In the genomic region with DNA sequence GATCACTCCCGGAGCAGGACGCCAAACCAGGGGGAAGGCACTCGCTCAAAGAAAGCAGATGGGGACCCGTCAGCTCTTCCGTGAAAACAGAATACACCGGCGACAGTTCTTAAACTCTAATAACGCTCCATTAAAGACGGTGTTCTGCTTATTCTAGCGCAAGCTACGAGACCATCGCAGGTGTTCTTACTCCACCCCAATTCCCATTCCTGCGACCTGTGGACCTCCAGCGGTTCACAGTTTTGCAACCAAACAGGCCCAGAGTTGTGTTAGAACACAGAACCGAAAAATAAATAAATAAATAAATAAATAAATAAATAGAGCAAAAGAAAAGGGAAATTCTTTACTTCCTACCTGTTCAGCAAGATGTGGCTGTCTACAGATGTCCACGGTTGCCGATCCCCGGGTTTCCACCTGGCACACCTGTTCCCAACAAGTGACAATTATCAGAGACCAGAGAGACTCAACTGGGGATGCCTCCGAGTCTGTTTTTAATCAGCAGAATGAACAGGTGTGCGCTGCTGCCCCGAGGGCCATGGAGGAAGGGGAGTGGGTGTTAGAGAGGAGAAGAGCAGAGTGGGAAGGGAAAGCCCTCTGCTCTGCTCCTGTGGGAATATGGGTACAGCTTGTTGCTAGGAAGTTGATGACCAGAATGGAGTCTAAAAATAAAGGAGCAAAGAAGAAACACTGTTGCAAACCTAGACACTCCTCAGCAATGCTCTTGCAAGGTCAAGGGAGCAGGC, we compare ENCODE assay signal across 28 mouse cellular contexts. TPM values are rescaled to one million over a fixed set of nuclear protein-coding genes. Genes with fewer than 3 reads are reported as not detected.
DNase-seq lines count a peak whose midpoint lies in the region; ATAC-seq and TF ChIP-seq lines count a peak whose summit lies in the region.
"Had no signal": no experiment of that assay in that cellular context is flagged by ENCODE, and none has a peak within 500 bp of the region (broad histone marks: within the 10 kb centered on the region; RNA-seq: fewer than 3 reads in every experiment).

A gene (minus strand): TSS at position 51 of the 743 bp plus-strand sequence.

- no peak for TF ChIP-seq CTCF in MEL (IDR thresholded peaks at IDR 0.05 in 2 of 3, conservative IDR thresholded peaks at IDR 0.05 in 1 of 3; ENCODE audit: control insufficient read depth in 1 of 3, insufficient read depth in 1 of 3, low read depth in 2 of 3, low read length in 3 of 3, poor library complexity in 1 of 3, severe bottlenecking in 1 of 3)
- no peak for TF ChIP-seq CTCF in heart, adult 2 months (IDR thresholded peaks at IDR 0.05)

- no peak within 1 kb of the TSS for H3K4me2 ChIP-seq in embryonic facial prominence, embryonic 14.5 days (ENCODE audit: low read depth, low read length)
- H3K4me2 ChIP-seq in embryonic facial prominence, embryonic 15.5 days (replicated peaks) = no peak within 1 kb of the TSS

- H3K79me2 ChIP-seq in MEL (ENCODE audit: control insufficient read depth, insufficient read depth, low read length, poor library complexity) = no peaks in the 10 kb centered on the region
- no peaks in the 10 kb centered on the region for H3K79me2 ChIP-seq in heart, adult 2 months (replicated peaks; ENCODE audit: control insufficient read depth, insufficient read depth, low read length)

- no peak for TF ChIP-seq EP300 in MEL (IDR thresholded peaks at IDR 0.05; ENCODE audit: low read depth in 1 of 2, low read length in 2 of 2)
- TF ChIP-seq EP300 in heart, adult 2 months (IDR thresholded peaks at IDR 0.05; ENCODE audit: insufficient read depth, low read depth, low read length) = no peak

- no peaks in the 10 kb centered on the region for H3K36me3 ChIP-seq in embryonic facial prominence, embryonic 14.5 days (ENCODE audit: control insufficient read depth, insufficient read depth, low read length)
- no peaks in the 10 kb centered on the region for H3K36me3 ChIP-seq in embryonic facial prominence, embryonic 10.5 days (replicated peaks)
- H3K36me3 ChIP-seq in MEL (ENCODE audit: control insufficient read depth in 1 of 2, insufficient read depth in 2 of 2, low read length in 2 of 2) = peaks cover 0 to 17% of the 10 kb centered on the region in 2 experiments; a peak in 2 of 4 replicates
- no peaks in the 10 kb centered on the region for H3K36me3 ChIP-seq in embryonic facial prominence, embryonic 15.5 days
- no peaks in the 10 kb centered on the region for H3K36me3 ChIP-seq in heart, adult 2 months (ENCODE audit: control insufficient read depth, insufficient read depth, low read length)
- H3K36me3 ChIP-seq: G1E had no signal

- no peaks in the 10 kb centered on the region for H3K4me1 ChIP-seq in embryonic facial prominence, embryonic 14.5 days (ENCODE audit: control insufficient read depth, insufficient read depth, low read length)
- H3K4me1 ChIP-seq in embryonic facial prominence, embryonic 10.5 days = no peaks in the 10 kb centered on the region
- H3K4me1 ChIP-seq in MEL (ENCODE audit: control insufficient read depth in 1 of 2, insufficient read depth in 2 of 2, low read length in 2 of 2) = peaks cover 18 to 28% of the 10 kb centered on the region in 2 experiments
- no peaks in the 10 kb centered on the region for H3K4me1 ChIP-seq in embryonic facial prominence, embryonic 15.5 days
- no peaks in the 10 kb centered on the region for H3K4me1 ChIP-seq in heart, adult 2 months (ENCODE audit: control insufficient read depth, insufficient read depth, low read length)

- H3K4me3 ChIP-seq in embryonic facial prominence, embryonic 14.5 days (ENCODE audit: low read depth, low read length) = no peak within 1 kb of the TSS
- no peak within 1 kb of the TSS for H3K4me3 ChIP-seq in embryonic facial prominence, embryonic 10.5 days
- H3K4me3 ChIP-seq in MEL (ENCODE audit: control insufficient read depth in 1 of 2, insufficient read depth in 1 of 2, low read depth in 2 of 2, low read length in 2 of 2) = peak within 1 kb of the TSS in 1 of 2 experiments; percentile 15; a peak in 1 of 4 replicates
- H3K4me3 ChIP-seq in embryonic facial prominence, embryonic 15.5 days (replicated peaks) = no peak within 1 kb of the TSS
- H3K4me3 ChIP-seq in heart, adult 2 months = no peak within 1 kb of the TSS

- H3K27me3 ChIP-seq in embryonic facial prominence, embryonic 14.5 days (replicated peaks; ENCODE audit: control insufficient read depth, insufficient read depth, low read length) = no peaks in the 10 kb centered on the region
- H3K27me3 ChIP-seq in embryonic facial prominence, embryonic 10.5 days (replicated peaks; ENCODE audit: low read depth, poor library complexity, severe bottlenecking) = peaks cover 11% of the 10 kb centered on the region; the same call in 1 of the 2 replicates
- H3K27me3 ChIP-seq in MEL (ENCODE audit: control insufficient read depth in 1 of 2, insufficient read depth in 2 of 2, low read length in 2 of 2) = no peaks in the 10 kb centered on the region; a peak in 1 of 4 replicates
- 0 out of 2 replicates have a peak, but pooled peaks cover 5% of the 10 kb centered on the region for H3K27me3 ChIP-seq in embryonic facial prominence, embryonic 15.5 days
- H3K27me3 ChIP-seq in heart, adult 2 months (ENCODE audit: control insufficient read depth, insufficient read depth, low read length) = no peaks in the 10 kb centered on the region
- H3K27me3 ChIP-seq: Patski had no signal

- peak; percentile 77; the same call in 1 of the 2 replicates for ATAC-seq in embryonic facial prominence, embryonic 14.5 days (ENCODE audit: low read depth)
- ATAC-seq in embryonic facial prominence, embryonic 15.5 days (ENCODE audit: insufficient number of reproducible peaks, low FRiP score, low TSS enrichment, low read depth) = peak; percentile 69; the same call in 1 of the 2 replicates
- ATAC-seq: activated CD4-positive, CD25-positive, alpha-beta regulatory T cell, adult 4 months; CD4-positive, CD25-positive, alpha-beta regulatory T cell, adult 4 months; Patski had no signal

- no peak within 1 kb of the TSS for H3K9ac ChIP-seq in embryonic facial prominence, embryonic 14.5 days (ENCODE audit: low read depth, low read length)
- no peak within 1 kb of the TSS for H3K9ac ChIP-seq in MEL (ENCODE audit: control insufficient read depth, low read depth, low read length, poor library complexity, severe bottlenecking)
- H3K9ac ChIP-seq in embryonic facial prominence, embryonic 15.5 days = no peak within 1 kb of the TSS
- no peak within 1 kb of the TSS for H3K9ac ChIP-seq in heart, adult 2 months (ENCODE audit: low read depth, low read length)

- intact Hi-C loops in heart, adult 2 months (cut with DNase I) = no loop called here

- WGBS in embryonic facial prominence, embryonic 14.5 days = 83% methylated on average over 21 of the region's 21 CpGs
- 89% methylated on average over 21 of the region's 21 CpGs for WGBS in embryonic facial prominence, embryonic 10.5 days
- WGBS in embryonic facial prominence, embryonic 15.5 days = 85% methylated on average over 21 of the region's 21 CpGs
- WGBS in heart, adult 2 months = 89% methylated on average over 21 of the region's 21 CpGs

- no peaks in the 10 kb centered on the region for H3K9me3 ChIP-seq in embryonic facial prominence, embryonic 14.5 days (ENCODE audit: control insufficient read depth, low read length)
- H3K9me3 ChIP-seq in embryonic facial prominence, embryonic 10.5 days = no peaks in the 10 kb centered on the region
- H3K9me3 ChIP-seq in MEL (replicated peaks; ENCODE audit: insufficient read depth, low read length) = no peaks in the 10 kb centered on the region
- H3K9me3 ChIP-seq in embryonic facial prominence, embryonic 15.5 days (replicated peaks) = no peaks in the 10 kb centered on the region
- H3K9me3 ChIP-seq: G1E had no signal

- H3K27ac ChIP-seq in embryonic facial prominence, embryonic 14.5 days (replicated peaks; ENCODE audit: low read depth, low read length) = no peak within 1 kb of the TSS
- H3K27ac ChIP-seq in embryonic facial prominence, embryonic 10.5 days (replicated peaks) = no peak within 1 kb of the TSS
- H3K27ac ChIP-seq in MEL (ENCODE audit: control insufficient read depth, low read depth, low read length) = peak within 1 kb of the TSS; percentile 73; the same call in 1 of the 2 replicates
- H3K27ac ChIP-seq in embryonic facial prominence, embryonic 15.5 days (replicated peaks) = no peak within 1 kb of the TSS
- no peak within 1 kb of the TSS for H3K27ac ChIP-seq in heart, adult 2 months

- TF ChIP-seq POLR2A in MEL (IDR thresholded peaks at IDR 0.05; ENCODE audit: control insufficient read depth in 1 of 2, insufficient read depth in 1 of 2, low read depth in 1 of 2, low read length in 2 of 2, poor library complexity in 1 of 2) = no peak
- TF ChIP-seq POLR2A in heart, adult 2 months (IDR thresholded peaks at IDR 0.05; ENCODE audit: insufficient read depth, low read depth, low read length) = no peak

- no peak for DNase-seq in embryonic facial prominence, embryonic 14.5 days (ENCODE audit: low spot score)
- DNase-seq in embryonic facial prominence, embryonic 10.5 days (ENCODE audit: low spot score) = no peak
- peak; percentile 21 for DNase-seq in testis, postnatal 14 days (ENCODE audit: low spot score)
- DNase-seq in testis, postnatal 10 days (ENCODE audit: low spot score) = no peak
- DNase-seq in MEL (ENCODE audit: low read depth, low spot score) = no peak
- no peak for DNase-seq in heart, adult 2 months
- no peak for DNase-seq in frontal cortex, adult 2 months (ENCODE audit: extremely low spot score in 1 of 2, low spot score in 1 of 2)
- DNase-seq: adrenal gland, adult 2 months; adrenal gland, adult 8-10 months; adrenal gland, postnatal 10 days; adrenal gland, postnatal 14 days; adrenal gland, postnatal 25 days; adrenal gland, postnatal 36 days; B cell, adult 2 months; cerebellum, adult 11 months; cerebellum, adult 11-12 months; cerebellum, adult 18-20 months had no signal

- TF ChIP-seq RAD21 in MEL (IDR thresholded peaks at IDR 0.05; ENCODE audit: low read depth, low read length) = no peak

TF ChIP-seq in MEL, 35 proteins besides CTCF, POLR2A, EP300 and RAD21 (continues in another document):
- TF ChIP-seq MYB (IDR thresholded peaks at IDR 0.05; ENCODE audit: low read depth, low read length) (no peak), ZKSCAN1 (IDR thresholded peaks at IDR 0.05; ENCODE audit: low read depth, low read length) (no peak), USF1 (IDR thresholded peaks at IDR 0.05; ENCODE audit: low read depth, low read length) (no peak), NRF1 (IDR thresholded peaks at IDR 0.05; ENCODE audit: insufficient read depth, low read depth, low read length, poor library complexity, severe bottlenecking) (no peak), ETS1 (IDR thresholded peaks at IDR 0.05; ENCODE audit: low read depth, low read length) (no peak)

RNA-seq across cellular contexts. Expression of the gene that starts here (rescaled TPM):
- 1.5 and 2.9 TPM in 2 replicates for polyA plus RNA-seq in embryonic facial prominence, embryonic 14.5 days (2014; fragmentation: Nextera tagmentation; extraction: Ambion mirVana)
- 0.60 TPM in 1 of 2 replicates, not detected in the other for polyA plus RNA-seq in embryonic facial prominence, embryonic 10.5 days (2016; fragmentation: Nextera tagmentation; extraction: Ambion mirVana)
- not detected in 2 replicates for total RNA-seq in MEL (2012; rRNA removed)
- polyA plus RNA-seq in MEL (2012; ENCODE audit: insufficient read depth in 1 of 2, insufficient read length in 2 of 2, low read depth in 1 of 2, low replicate concordance in 2 of 2, missing spikeins in 1 of 2) = not detected
- 5.2 and 6.3 TPM in 2 replicates for polyA plus RNA-seq in embryonic facial prominence, embryonic 15.5 days (2015; fragmentation: Nextera tagmentation; extraction: Ambion mirVana)
- not detected for total RNA-seq in heart, adult 2 months (2021)
- polyA plus RNA-seq in heart, adult 2 months (2012; rRNA removed) = not detected in 2 replicates
- not detected in 2 replicates for polyA plus RNA-seq in frontal cortex, adult 2 months (2012; rRNA removed)
- total RNA-seq: adrenal gland, adult 18-20 months; adrenal gland, adult 2 months; adrenal gland, adult 8-10 months; adrenal gland, postnatal 10 days; adrenal gland, postnatal 14 days; adrenal gland, postnatal 25 days; adrenal gland, postnatal 36 days; adrenal gland, postnatal 4 days; CH12.LX; ES-E14; G1E had no signal
- polyA plus RNA-seq: activated CD4-positive, CD25-positive, alpha-beta regulatory T cell, adult 4 months; adrenal gland, adult 2 months; brain, embryonic 14.5 days; C2C12; CD4-positive, CD25-positive, alpha-beta regulatory T cell, adult 4 months; G1E; Patski had no signal
